Mouse (Mus musculus): ENCODE measurements around the gene Ninj2.

The Ninj2 gene

DNA sequence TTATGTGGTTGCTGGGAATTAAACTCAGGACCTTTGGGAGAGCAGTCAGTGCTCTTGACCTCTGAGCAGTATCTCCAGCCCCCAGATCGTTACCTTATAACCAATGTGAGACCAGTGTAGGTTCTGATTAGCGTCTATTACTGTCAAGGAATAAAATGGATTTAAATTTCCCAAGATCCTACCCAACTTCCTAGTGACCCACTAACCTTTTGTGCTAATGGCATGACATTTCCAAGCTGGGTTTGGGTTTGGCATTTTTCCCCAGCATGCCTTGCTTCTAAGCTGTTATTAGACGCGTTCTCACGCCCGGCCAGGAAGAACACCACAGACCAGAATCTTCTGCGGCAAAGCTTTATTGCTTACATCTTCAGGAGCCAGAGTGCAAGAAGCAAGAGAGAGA is 34.2 kb downstream of the Ninj2 start:
- DNase-seq (ENCODE audit: extremely low spot score, low spot score): no peak

DNA sequence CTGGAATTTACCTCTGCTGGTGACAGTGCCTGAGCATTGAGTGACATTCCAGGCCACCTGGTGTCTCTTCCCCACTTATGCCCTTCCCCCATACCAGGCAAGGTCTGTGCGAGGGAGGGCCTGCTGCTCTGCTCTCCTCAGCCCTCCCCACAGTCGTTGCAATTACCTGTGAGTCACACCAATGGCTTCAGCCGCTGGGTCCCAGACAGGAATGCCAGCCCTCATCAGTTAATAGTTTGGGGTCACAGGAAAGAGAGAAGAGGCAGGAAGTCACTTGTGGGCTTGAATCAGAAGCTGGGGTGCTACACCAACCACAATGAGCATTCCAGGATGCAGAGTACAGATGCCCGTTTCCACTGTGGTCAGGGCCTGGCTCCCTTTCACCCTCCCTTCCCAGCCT is 41.6 kb downstream of the Ninj2 start:
- DNase-seq (ENCODE audit: extremely low spot score, low spot score): no peak

DNA sequence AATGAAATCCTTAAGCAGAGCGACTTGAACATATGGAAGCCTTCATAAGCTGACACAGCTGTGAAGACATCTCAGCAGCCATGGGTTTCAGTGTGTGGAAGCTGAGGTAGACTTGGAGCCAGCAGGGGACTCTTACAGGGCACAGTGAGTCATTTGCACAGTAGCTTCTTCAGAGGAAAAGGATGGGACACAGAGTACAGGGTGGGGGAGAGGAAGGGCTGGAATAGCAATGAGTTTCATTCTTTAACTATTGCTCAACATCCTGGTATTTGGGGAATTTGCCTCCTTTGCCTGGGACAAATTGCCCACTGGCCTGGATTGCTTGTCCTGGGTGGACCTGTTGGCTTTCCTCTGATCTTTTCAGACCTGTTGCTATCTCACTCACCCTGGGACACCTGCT is 52.3 kb downstream of the Ninj2 start:
- DNase-seq (ENCODE audit: extremely low spot score, low spot score): no peak

DNA sequence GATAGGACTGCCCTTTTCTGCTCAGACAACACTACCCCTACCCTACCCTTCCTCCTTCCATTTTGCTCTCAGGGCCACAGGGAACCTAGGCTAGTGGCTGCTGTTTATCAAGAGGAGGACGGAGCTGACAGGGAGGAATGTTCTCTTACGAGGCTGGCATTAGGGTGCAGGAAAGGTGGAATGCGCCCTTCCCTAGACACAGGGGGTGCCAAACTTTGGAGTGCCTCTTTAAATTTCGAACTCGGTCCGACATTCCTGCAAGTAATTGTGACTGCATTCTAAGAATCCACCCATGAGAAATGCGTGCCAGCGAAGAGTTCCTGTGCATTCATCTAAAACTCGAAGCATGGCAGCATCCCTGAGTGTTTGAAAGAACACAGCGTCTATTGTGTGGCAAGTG is 53.5 kb downstream of the Ninj2 start:
- no peak for DNase-seq (ENCODE audit: extremely low spot score, low spot score)

DNA sequence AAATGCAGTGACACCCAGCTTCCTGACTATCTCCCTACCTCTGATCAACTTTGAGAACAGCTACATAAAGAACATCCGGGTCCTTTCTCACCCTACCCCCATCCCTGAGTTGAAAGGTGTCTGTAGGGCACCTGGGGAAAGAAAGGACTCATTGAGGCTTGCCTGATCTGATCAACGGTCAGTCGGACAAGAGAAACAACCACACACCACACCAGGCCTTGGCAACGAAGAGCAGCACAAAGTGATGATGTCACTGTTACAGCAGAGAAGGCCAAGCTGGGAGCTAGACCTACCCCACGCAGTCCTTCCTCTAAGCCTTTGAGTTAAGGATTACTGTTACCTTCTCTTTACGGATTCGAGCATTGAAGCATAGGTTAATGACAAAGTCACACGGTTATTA is 54.3 kb downstream of the Ninj2 start:
- no peak for DNase-seq (ENCODE audit: extremely low spot score, low spot score)

DNA sequence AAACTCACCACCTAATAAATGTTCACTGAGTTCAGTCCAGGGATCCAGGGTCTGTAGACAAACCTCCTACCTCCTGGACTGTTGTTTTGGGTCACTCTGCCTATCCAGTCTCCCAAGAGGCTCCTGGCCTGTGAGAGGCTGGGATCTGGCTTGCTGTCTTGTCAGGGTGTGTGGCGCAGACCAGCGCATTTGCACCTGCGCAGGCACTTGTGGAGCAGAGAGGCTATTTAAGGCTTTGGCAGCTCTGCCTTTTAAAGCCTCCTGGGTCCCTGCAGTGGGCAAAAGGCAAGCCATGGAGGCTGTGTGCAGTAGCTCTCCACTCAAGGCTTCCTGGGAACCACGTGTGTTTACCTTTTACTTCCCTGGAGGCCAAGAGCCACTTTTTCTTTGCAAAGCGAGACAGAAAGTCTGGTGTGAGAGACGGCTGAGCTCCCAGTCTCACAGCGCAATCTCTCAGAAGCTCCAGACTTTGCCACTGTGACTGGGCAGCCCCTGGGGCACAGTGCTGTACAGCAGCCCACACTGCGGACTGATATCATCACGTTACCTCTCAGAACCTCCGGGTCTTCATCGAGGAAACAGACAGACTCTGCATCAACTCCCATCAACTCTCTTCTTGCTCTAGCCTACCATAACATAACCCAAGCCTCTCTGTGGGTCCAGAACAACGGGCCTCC is 55.7 kb downstream of the Ninj2 start:
- DNase-seq (ENCODE audit: extremely low spot score, low spot score): no peak

DNA sequence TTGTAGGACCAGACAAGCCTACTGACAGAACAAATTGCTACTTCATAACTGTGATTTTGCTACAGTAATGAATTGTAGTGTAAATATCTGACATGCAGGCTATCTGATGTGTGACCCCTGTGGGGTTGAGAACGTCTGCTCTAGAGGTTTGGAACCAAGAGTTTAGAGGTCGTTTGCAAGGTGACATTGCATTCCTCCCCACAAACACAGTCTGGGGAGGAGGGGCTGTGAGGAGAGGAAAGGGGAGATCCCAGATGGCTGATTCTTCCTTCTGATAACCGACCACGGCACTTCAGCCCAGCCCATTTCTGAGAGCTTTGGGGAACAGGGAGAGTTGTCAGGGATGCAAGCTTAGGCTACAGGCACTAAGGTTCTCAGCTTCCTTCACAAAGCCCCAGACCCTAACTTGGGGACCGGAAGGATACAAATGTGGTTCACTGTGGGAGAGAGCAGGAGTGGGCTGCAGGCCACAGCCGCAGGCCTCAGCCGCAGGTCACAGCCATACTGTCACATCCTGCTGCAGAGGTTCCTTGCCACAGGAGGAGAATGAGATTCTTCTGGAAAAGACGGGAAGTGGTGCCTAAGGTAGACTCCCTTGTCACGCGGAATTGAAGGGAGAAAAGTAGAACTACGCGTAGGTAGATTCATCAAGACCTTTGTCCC is 56.4 kb downstream of the Ninj2 start:
- no peak for DNase-seq (ENCODE audit: extremely low spot score, low spot score)

DNA sequence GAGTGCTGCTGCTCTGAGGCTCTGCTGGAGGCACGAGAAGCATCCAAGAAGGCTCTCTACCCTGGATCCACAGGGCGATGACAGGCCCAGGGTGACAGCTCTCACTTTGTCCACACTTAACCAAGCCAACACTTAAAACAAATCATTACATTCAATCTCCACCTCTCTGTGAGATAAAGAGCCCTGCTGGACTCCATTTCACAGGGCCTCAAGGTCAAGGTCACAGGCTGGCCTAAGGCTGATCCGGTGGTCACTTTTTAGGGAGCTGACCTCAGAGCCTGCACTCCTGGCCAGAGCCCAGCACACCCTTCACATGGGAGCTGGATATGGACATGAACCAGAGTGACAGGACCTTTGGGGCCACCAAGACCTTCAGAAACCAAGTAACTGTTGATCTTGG is 57.1 kb downstream of the Ninj2 start:
- DNase-seq (ENCODE audit: extremely low spot score, low spot score): no peak

DNA sequence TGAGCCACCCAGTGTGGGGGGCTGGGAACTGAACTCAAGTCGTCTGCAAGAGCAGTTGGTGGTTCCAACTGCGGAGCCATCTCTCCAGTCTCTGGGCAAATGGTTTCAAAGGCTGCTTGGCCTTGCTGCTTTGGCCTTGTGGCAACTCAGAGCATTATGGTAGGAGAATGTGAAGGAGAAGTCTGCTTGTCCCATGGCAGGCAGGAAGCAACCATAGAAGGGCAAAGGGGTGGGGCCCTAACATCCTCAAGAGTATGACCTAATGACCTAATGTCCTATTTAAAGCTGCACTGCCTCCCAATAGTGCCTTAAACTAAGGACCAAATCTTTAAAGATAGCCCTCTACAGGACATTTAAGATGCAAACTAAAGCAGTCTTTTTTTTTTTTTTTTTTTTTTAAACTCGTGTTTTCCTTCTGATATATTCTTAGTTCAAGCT is 58.5 kb downstream of the Ninj2 start:
- DNase-seq (ENCODE audit: extremely low spot score, low spot score): no peak

DNA sequence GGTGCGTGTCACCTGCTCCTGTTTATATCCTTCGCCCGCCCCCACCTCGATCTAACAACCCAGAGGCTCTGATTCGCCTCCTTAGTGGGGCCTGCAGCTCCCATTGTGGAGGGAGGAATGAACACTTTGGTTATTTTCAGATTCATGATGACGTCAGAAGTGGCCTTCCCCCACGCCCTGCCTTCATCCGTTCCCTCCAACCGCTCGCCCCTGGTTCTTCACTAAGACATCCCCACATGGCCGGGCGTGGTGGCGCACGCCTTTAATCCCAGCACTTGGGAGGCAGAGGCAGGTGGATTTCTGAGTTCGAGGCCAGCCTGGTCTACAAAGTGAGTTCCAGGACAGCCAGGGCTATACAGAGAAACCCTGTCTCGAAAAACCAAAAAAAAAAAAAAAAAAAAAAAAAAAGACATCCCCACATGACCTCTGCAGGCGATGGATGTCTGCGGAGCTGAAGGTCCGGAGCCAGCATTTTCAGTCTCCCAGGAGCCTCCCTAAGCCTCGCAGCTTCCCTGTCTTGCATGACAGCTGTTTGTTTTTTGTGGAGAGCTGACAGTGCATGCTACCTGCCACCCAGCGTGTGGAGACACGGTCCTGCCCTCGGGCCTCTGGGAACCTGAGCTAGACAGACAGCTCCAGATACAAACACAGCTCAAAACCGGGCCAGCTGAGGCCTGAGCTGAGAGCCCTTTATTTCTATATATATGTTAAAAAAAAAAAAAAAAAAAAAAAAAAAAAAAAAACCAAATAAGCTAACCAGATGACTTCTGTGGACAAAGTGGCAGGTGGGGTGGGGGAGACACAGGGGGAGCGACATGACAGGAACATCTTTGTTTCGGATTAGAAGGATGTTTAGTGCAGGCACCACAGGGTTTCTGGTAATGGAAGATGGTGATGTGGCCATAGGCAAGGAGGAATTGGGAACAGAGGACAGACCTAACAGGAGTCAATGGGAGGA is 59.9 kb downstream of the Ninj2 start:
- DNase-seq (ENCODE audit: extremely low spot score, low spot score): no peak

DNA sequence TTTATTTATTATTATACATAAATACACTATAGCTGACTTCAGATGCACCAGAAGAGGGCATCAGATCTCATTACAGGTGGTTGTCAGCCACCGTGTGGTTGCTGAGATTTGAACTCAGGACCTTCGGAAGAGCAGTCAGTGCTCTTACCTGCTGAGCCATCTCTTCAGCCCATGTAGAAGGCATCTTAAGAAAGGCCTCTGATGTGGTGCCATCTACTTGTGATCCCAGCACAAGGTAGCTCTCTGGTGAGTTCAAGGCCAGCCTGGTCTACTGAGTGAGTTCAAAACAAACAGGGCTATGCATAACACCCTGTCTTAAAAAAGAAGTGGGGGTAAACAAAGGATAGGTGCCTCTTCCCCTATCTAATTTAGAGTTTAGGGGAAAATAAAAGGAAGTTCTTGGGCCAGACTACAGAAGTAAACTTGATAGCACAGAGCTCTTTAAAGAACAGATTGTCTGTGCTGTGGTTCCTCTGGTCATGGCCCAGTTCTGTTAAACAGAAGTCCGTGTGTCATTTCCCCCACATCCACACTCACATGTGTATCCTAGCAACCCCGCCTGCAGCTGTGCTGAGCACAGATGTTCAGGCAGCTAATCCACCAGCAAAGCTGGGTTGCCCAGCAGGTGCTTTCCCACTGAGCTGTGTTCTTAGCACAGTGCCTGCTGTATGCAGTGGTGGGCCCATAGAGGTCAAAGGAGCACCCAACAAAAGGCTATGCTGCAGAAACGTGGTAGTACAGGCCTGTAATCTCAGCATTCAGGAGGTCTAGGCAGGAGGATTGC is 61.6 kb downstream of the Ninj2 start:
- DNase-seq (ENCODE audit: extremely low spot score, low spot score): no peak

DNA sequence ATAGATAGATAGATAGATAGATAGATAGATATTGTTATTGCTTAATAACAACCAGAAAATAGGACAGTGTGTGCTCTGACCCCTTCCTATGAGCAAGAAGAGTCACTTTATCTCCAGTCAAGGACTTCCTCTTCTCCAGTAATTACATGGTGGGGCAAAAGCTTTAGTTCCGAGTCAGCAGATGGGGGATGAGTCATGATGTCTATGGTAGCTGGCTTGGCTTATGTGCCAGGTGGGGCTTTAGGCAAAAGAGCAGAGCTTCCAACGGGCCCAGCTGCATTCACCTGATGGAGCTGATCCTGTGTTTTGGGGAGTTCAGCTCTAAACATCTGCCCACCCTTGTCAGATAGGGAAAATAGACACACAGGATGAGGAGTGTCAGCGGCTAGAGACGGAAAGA is 62.4 kb downstream of the Ninj2 start:
- DNase-seq (ENCODE audit: extremely low spot score, low spot score): no peak

DNA sequence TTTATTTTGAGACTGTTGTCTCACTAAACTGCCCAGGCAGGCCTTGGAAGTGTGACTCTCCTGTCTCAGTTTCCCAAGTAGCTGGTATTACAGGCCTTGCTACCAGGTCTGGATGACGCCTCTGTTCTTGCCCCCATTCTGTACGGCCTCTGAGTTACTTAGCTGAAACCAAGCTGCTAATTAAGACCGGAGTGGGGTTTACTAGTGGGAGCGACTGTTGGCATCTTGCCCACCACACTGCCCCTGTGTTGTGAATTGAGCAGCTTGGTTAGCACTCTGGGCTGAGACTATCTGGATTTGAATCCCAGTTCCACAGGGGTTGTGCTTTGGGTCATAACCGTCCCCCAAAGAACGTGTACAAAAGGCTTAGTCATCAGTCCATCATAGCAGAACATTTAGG is 64.3 kb downstream of the Ninj2 start:
- DNase-seq (ENCODE audit: extremely low spot score, low spot score): no peak

DNA sequence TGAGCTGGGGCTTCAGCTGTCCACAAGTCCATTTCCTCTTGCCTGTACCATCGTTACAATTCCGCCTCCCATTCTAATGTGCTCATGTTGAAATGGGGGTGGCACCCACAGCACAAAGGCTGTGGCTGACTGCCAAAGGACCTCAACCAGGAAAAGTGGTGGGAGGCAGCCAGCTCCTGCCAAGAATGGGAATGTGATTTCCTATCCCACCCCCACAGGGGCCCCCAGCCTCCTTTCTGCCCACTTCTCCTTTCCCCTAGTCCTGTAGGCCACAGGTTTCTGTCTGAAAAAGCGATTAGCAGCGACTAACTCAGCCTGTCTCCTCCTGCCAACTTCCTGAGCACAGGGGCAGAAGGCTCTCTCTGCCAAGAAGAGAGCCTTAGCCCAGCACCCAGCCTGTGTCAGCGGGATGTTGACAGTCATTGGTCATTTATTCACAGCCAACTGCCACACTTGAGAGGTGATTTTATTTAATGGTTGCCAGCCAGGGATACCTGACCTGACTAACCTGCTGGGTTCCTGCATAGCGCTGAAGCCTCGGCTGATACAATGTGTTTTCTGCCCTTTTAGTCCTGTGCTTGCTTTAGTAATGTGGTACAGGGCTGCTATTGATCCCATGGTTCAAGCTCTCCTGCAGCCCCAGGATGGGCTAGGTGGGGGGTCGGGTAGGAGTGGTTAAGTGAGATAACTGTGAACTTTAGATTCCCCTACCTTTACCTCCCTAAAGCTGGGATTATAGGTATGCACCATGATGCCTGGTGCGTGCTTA is 66.2 kb downstream of the Ninj2 start:
- DNase-seq (ENCODE audit: extremely low spot score, low spot score): no peak

DNA sequence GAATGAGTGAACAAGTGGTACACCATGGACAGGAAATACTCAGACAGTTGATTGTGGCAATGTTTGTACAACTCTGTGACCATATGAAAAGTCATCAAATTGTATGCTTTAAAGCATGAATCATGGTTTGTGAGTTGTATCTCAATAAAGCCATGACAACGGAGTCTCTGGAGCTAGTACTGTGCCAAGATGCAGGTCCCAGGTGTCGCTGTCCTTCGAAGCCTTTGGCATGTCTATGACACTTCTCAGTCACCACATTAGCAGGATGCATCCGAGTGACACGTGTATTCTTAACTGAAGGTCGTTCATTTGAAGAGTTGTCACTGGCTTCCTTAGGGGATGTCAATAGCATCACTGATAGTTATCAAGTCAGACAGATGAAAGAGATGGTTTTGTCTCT is 69.8 kb downstream of the Ninj2 start:
- DNase-seq (ENCODE audit: extremely low spot score, low spot score): no peak

DNA sequence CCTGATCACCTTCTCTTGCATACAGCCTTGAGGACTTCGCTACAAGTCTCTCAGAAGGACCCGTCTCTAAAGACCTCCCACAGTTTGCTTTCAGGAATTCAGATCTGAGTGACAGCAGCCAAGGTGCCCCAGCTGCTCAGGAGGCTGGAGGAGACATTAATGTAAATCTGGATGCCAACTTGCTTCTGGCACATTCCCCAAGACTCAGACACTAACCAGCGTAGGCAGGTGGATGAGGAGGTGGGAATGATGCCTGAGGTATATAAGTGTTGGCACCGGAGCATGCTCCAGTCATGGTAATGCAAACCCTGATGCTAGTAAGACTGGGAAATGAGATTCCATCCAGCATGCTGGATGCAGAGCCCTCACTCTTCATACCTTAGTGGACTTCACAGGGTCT is 71.6 kb downstream of the Ninj2 start:
- no peak for DNase-seq (ENCODE audit: extremely low spot score, low spot score)

DNA sequence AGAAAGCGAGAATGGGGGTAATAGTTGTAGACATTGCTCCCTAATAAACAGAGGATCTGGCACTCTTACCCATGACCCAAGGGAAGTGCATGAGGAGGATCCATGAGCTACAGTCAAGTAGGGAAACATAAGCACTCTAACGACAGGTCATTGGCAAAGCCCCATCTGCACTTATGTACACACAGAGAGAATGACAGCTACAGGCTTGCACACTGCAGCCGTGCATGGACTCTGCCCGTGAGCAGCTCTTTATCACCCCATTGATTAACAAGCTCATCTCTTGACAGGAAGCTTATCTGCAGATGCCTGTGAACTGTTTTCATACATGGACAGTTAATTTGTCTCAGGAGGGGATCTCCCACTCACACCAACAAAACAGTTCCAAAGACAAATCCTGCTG is 74.4 kb downstream of the Ninj2 start:
- no peak for DNase-seq (ENCODE audit: extremely low spot score, low spot score)

DNA sequence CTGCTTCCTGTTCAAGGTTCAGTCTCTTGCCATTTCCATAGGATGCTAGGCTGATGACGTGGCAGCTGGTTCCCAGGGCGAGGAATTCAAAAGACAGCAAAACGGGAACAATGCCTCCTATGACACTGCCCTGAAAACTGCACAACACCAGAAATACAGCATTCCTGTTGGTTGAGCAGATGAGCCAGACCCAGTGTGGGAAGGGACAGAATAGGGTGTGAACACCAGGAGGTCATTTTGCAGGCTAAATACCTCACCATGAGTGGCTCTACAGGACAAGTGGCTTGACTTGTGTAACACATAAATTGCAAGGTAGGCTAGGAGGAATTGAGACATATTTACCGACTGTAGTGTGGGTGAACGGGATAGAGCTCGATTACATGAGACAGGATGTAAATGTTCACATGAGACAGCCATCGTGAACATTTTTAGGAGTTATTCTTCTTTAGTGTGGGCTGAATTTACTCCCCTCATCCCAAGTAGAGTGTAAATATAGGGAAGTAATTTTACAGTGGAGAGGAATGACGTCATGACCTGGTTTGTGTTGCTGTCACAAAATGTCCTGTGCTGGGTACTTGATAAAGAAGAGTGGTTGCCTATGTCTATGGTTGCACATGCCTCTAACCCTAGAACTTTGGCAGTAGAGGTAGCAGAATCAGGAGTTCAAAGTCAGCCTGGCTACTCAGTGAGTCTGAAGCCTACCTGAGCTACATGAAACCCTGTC is 79.3 kb downstream of the Ninj2 start:
- DNase-seq (ENCODE audit: extremely low spot score, low spot score): no peak

DNA sequence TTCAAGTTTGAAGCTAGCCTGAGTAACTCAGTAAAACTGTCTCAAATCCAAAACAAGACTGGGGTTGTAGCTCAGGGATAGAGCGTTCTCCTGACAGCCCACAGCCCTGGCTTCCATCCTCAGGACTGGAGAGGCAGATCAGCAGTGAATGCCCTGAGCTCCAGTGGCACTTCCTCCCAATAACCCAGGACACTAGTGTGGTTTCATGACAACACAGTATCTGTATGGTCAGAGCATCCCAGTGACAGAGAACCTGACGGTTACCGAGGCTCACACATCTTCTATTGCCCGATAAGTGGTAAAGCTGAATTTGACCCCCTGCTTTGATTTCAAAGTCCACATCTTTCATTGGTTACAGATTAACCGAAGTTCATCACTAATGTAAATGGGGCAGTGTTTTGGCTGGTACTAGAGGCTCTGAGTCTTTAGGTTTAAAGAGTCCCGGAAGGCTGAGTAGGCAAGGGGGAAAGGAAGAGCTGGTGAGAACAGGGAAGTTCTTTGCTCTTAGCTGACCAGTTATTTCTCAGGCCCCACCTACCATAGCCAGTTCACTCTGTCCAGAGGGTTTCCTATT is 81.0 kb downstream of the Ninj2 start:
- DNase-seq (ENCODE audit: extremely low spot score, low spot score): no peak
